Mouse (Mus musculus) CD4-positive, CD25-positive, alpha-beta regulatory T cell, adult 4 months (primary cell): ENCODE data around the gene Wfikkn1. TPM values are rescaled to one million over a fixed set of nuclear protein-coding genes. Genes with fewer than 3 reads are reported as not detected.
A peak's percentile ranks its signal among the peaks of the same experiment; 100 is the strongest.

ENCODE experiments used
- ATAC-seq: one replicate; pipeline ENCODE4 v1.8.0; 2017
- polyA plus RNA-seq, 2 experiments: library from polyadenylated mRNA; unstranded; fragments of 100-300 nt; shearing (Covaris generic); gene quantifications; one replicate each; pipeline ENCODE4 v1.2.1; 2017

Wfikkn1 gene
- 1 to 10 TPM in 1 of 2 experiments, under 1 TPM in 1; 0.94 to 1.3 TPM for polyA plus RNA-seq

- ATAC-seq: no peak
Measured at GRCm38 (mm10) chr17:25880196-25880910, at the start of gene Wfikkn1. Gene Wfikkn1 (minus strand): TSS chr17:25880858.

GRCm38 (mm10) chr17:25925348-25925747 is 44.7 kb upstream of the Wfikkn1 start:
- ATAC-seq: no peak

- ATAC-seq: no peak
Measured at GRCm38 (mm10) chr17:25922120-25922519, 41.5 kb upstream of the Wfikkn1 start.

- ATAC-seq: peak; percentile 91
Measured at GRCm38 (mm10) chr17:25919786-25920642, 39.4 kb upstream of the Wfikkn1 start.

GRCm38 (mm10) chr17:25919144-25919785 is 38.6 kb upstream of the Wfikkn1 start, which contains the start of gene Rab40c:
Gene Rab40c (minus strand): TSS chr17:25919727.
- ATAC-seq: no peak

- no peak for ATAC-seq
Measured at GRCm38 (mm10) chr17:25918037-25918750, 37.5 kb upstream of the Wfikkn1 start.

- ATAC-seq: no peak
Measured at GRCm38 (mm10) chr17:25916931-25917647, 36.4 kb upstream of the Wfikkn1 start.

GRCm38 (mm10) chr17:25914295-25914694 is 33.6 kb upstream of the Wfikkn1 start:
- no peak for ATAC-seq

GRCm38 (mm10) chr17:25913877-25914275 is 33.2 kb upstream of the Wfikkn1 start:
- ATAC-seq: no peak

GRCm38 (mm10) chr17:25913186-25913876 is 32.7 kb upstream of the Wfikkn1 start:
- no peak for ATAC-seq

GRCm38 (mm10) chr17:25911816-25912215 is 31.2 kb upstream of the Wfikkn1 start:
- no peak for ATAC-seq

- ATAC-seq: no peak
Measured at GRCm38 (mm10) chr17:25907640-25908039, 27.0 kb upstream of the Wfikkn1 start.

- no peak for ATAC-seq
Measured at GRCm38 (mm10) chr17:25903061-25903460, 22.4 kb upstream of the Wfikkn1 start.

- no peak for ATAC-seq
Measured at GRCm38 (mm10) chr17:25900193-25900592, 19.5 kb upstream of the Wfikkn1 start.

GRCm38 (mm10) chr17:25895891-25896290 is 15.2 kb upstream of the Wfikkn1 start:
- no peak for ATAC-seq

- no peak for ATAC-seq
Measured at GRCm38 (mm10) chr17:25895415-25895814, 14.8 kb upstream of the Wfikkn1 start.

- peak; percentile 85 for ATAC-seq
Measured at GRCm38 (mm10) chr17:25893975-25894617, 13.4 kb upstream of the Wfikkn1 start.

GRCm38 (mm10) chr17:25888837-25889236 is 8.2 kb upstream of the Wfikkn1 start:
- ATAC-seq: no peak

GRCm38 (mm10) chr17:25887467-25887866 is 6.8 kb upstream of the Wfikkn1 start:
- ATAC-seq: no peak

GRCm38 (mm10) chr17:25886806-25887205 is 6.1 kb upstream of the Wfikkn1 start:
- ATAC-seq: no peak

- peak; percentile 26 for ATAC-seq
Measured at GRCm38 (mm10) chr17:25885636-25886035, 5.0 kb upstream of the Wfikkn1 start.
